Comparison of ENCODE assay signal across 22 mouse cellular contexts in genomic region chr16:34321066-34321790, GRCm38 (mm10).
DNase-seq lines count a peak whose midpoint lies in the region; ATAC-seq and TF ChIP-seq lines count a peak whose summit lies in the region.
"Had no signal": no experiment of that assay in that cellular context is flagged by ENCODE, and none has a peak within 500 bp of the region (broad histone marks: within the 10 kb centered on the region; RNA-seq: fewer than 3 reads in every experiment).

No protein-coding gene starts in this region.

- DNase-seq in cerebellum, adult 9-11 months, result peak; percentile 32
- no peak for DNase-seq in cerebellum, adult 2 months
- no peak for DNase-seq in heart, postnatal 14 days
- peak; percentile 18 for DNase-seq in heart, postnatal 0 days (ENCODE audit: low spot score)
- no peak for DNase-seq in heart, adult 18-20 months
- peak; percentile 9 for DNase-seq in adipocyte (ENCODE audit: low spot score)
- DNase-seq: adrenal gland, postnatal 14 days; forebrain, postnatal 0 days; liver, embryonic 13.5 days; lung, adult 18-20 months; lung, postnatal 14 days; right cerebral cortex, postnatal 25 days had no signal

- WGBS in cerebellum, adult 2 months, result 76% methylated on average over 4 of the region's 4 CpGs
- 33% methylated on average over 4 of the region's 4 CpGs for WGBS in heart, embryonic 12.5 days
- 26% methylated on average over 4 of the region's 4 CpGs for WGBS in heart, postnatal 0 days

- no peak for ATAC-seq in heart, embryonic 12.5 days (ENCODE audit: insufficient number of reproducible peaks, low FRiP score)
- no peak for ATAC-seq in heart, postnatal 0 days (ENCODE audit: insufficient read depth, low read depth)
- ATAC-seq: hindbrain, embryonic 16.5 days; midbrain, embryonic 16.5 days; Patski had no signal

- H3K27me3 ChIP-seq in cerebellum, adult 2 months (ENCODE audit: control insufficient read depth, insufficient read depth, low read length), result no peaks in the 10 kb centered on the region
- no peaks in the 10 kb centered on the region for H3K27me3 ChIP-seq in heart, embryonic 12.5 days (replicated peaks)
- H3K27me3 ChIP-seq in heart, postnatal 0 days (ENCODE audit: control insufficient read depth, insufficient read depth, low read length), result no peaks in the 10 kb centered on the region
- H3K27me3 ChIP-seq: embryonic facial prominence, embryonic 15.5 days; forebrain, embryonic 12.5 days; kidney, embryonic 15.5 days; limb, embryonic 15.5 days; liver, embryonic 13.5 days; Patski; stomach, embryonic 15.5 days had no signal

- H3K4me3 ChIP-seq in cerebellum, adult 2 months (replicated peaks; ENCODE audit: insufficient read depth, low read depth, low read length), result no peak overlapping the region
- no peak overlapping the region for H3K4me3 ChIP-seq in heart, embryonic 12.5 days
- no peak overlapping the region for H3K4me3 ChIP-seq in heart, postnatal 0 days (ENCODE audit: low read depth, low read length)
- H3K4me3 ChIP-seq: embryonic facial prominence, embryonic 15.5 days; forebrain, embryonic 12.5 days; kidney, embryonic 15.5 days; limb, embryonic 10.5 days; limb, embryonic 15.5 days; liver, embryonic 13.5 days; stomach, embryonic 15.5 days had no signal

- H3K9me3 ChIP-seq in heart, embryonic 12.5 days (replicated peaks), result no peaks in the 10 kb centered on the region
- no peaks in the 10 kb centered on the region for H3K9me3 ChIP-seq in heart, postnatal 0 days (replicated peaks; ENCODE audit: control insufficient read depth, low read length)
- H3K9me3 ChIP-seq: embryonic facial prominence, embryonic 15.5 days; forebrain, embryonic 12.5 days; kidney, embryonic 15.5 days; limb, embryonic 10.5 days; limb, embryonic 15.5 days; liver, embryonic 13.5 days; stomach, embryonic 15.5 days had no signal

- H3K4me1 ChIP-seq in cerebellum, adult 2 months (ENCODE audit: control insufficient read depth, insufficient read depth, low read length), result peaks cover 12% of the 10 kb centered on the region
- H3K4me1 ChIP-seq in heart, embryonic 12.5 days (replicated peaks), result peaks cover 56% of the 10 kb centered on the region
- H3K4me1 ChIP-seq in heart, postnatal 0 days (ENCODE audit: control insufficient read depth, insufficient read depth), result peaks cover 15% of the 10 kb centered on the region
- H3K4me1 ChIP-seq: embryonic facial prominence, embryonic 15.5 days; limb, embryonic 15.5 days; stomach, embryonic 15.5 days had no signal

- no peak for TF ChIP-seq POLR2A in cerebellum, adult 2 months (IDR thresholded peaks at IDR 0.05; ENCODE audit: borderline replicate concordance, insufficient read depth, low read length)

- no peak overlapping the region for H3K4me2 ChIP-seq in heart, embryonic 12.5 days
- H3K4me2 ChIP-seq in heart, postnatal 0 days (ENCODE audit: low read depth, low read length), result no peak overlapping the region
- H3K4me2 ChIP-seq: embryonic facial prominence, embryonic 15.5 days; forebrain, embryonic 12.5 days; kidney, embryonic 15.5 days; limb, embryonic 15.5 days; liver, embryonic 13.5 days; stomach, embryonic 15.5 days had no signal

- no peak overlapping the region for H3K27ac ChIP-seq in cerebellum, adult 2 months (ENCODE audit: insufficient read depth, low read length)
- H3K27ac ChIP-seq in heart, embryonic 12.5 days (ENCODE audit: poor library complexity, severe bottlenecking), result peak overlapping the region; percentile 85
- H3K27ac ChIP-seq in heart, postnatal 0 days (ENCODE audit: low read depth), result no peak overlapping the region
- H3K27ac ChIP-seq: embryonic facial prominence, embryonic 15.5 days; forebrain, embryonic 12.5 days; kidney, embryonic 15.5 days; limb, embryonic 10.5 days; limb, embryonic 15.5 days; liver, embryonic 13.5 days; stomach, embryonic 15.5 days had no signal

- no peak for TF ChIP-seq EP300 in heart, postnatal 0 days (IDR thresholded peaks at IDR 0.05; ENCODE audit: low read depth)

- H3K36me3 ChIP-seq in heart, embryonic 12.5 days, result no peaks in the 10 kb centered on the region
- H3K36me3 ChIP-seq in heart, postnatal 0 days (replicated peaks; ENCODE audit: control insufficient read depth, insufficient read depth, low read length), result no peaks in the 10 kb centered on the region
- H3K36me3 ChIP-seq: embryonic facial prominence, embryonic 15.5 days; forebrain, embryonic 12.5 days; kidney, embryonic 15.5 days; limb, embryonic 10.5 days; limb, embryonic 15.5 days; liver, embryonic 13.5 days; stomach, embryonic 15.5 days had no signal

- intact Hi-C loops in heart, postnatal 14 days (cut with DNase I), result no loop called here

- TF ChIP-seq CTCF in cerebellum, adult 2 months (IDR thresholded peaks at IDR 0.05; ENCODE audit: borderline replicate concordance, insufficient read depth, low read depth, low read length), result no peak
- no peak for TF ChIP-seq CTCF in heart, postnatal 0 days (IDR thresholded peaks at IDR 0.05; ENCODE audit: low read depth)

- H3K9ac ChIP-seq in heart, embryonic 12.5 days, result no peak overlapping the region
- H3K9ac ChIP-seq in heart, postnatal 0 days (replicated peaks; ENCODE audit: low read depth, low read length), result no peak overlapping the region
- H3K9ac ChIP-seq: embryonic facial prominence, embryonic 15.5 days; forebrain, embryonic 12.5 days; forebrain, postnatal 0 days; kidney, embryonic 15.5 days; limb, embryonic 15.5 days; liver, embryonic 13.5 days; stomach, embryonic 15.5 days had no signal

Comparison
In these comparisons a context has a peak if more than half of its experiments do, and no peak if none do; other contexts are left out.
1. DNase-seq: peak in cerebellum, adult 9-11 months (single experiment), heart, postnatal 0 days (single experiment) and adipocyte (single experiment); none in cerebellum, adult 2 months (0 of 2), heart, postnatal 14 days (0 of 2) and heart, adult 18-20 months (0 of 2).